Mouse (Mus musculus) embryonic stem cell, embryonic (primary cell): ENCODE measurements around the gene Aknad1.

Source experiments
- CTCF ChIA-PET, 4 experiments: fragments of 300-600 bp in 2 of 4; fragments of 350-600 bp in 2 of 4; sonication (Branson Sonifier 250); formaldehyde crosslinking; loops; one replicate each; lab custom pipeline; 2022; ENCODE audit warnings: inconsistent platforms in 2 of 4; lab: Charles Lee
- POLR2A ChIA-PET, 4 experiments: fragments of 300-600 bp in 2 of 4; fragments of 350-600 bp in 2 of 4; sonication (Branson Sonifier 250); formaldehyde crosslinking; loops; one replicate each; lab custom pipeline; 2022; ENCODE audit warnings: antibody characterized with exemption in 4 of 4, inconsistent platforms in 1 of 4; lab: Charles Lee

The Aknad1 gene

GRCm38 (mm10) chr3:108739045-108739708 is at the start of gene Aknad1:
TSS of gene Aknad1 (plus strand) at chr3:108739658.
- ChIA-PET CTCF (interaction anchor here in 1 of 4 experiments (0.7 kb wide), 1 partner anchor 33 kb away, joined by 3 read pairs; no protein-coding TSS in a partner anchor), POLR2A (interaction anchor here in 1 of 4 experiments (0.8 to 1.0 kb wide), 2 partner anchors 17 to 66 kb away, joined by 3 read pairs; partner anchors contain the start of gene Gpsm2)

DNA sequence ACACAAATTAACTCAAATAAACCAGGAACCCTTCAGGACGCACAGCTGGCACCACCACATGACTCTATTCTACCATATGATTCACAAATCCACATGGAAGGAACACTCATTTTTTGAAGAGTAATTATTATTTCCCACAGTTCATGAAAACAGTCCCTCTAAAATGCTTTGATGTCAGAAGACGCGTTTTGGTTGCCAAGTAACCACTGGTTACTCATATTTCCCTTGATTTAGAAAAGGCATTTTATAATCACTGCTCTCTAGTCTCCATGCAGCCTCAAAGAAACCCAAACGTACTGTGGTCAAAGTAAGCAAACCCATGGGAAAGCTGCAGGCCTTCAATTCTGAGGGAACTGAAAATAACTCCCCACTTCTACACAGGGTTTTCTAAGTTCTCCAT is 49.5 kb upstream of the Aknad1 start:
- ChIA-PET POLR2A (interaction anchor here in 1 of 4 experiments (0.6 kb wide), 1 partner anchor 13 kb away, joined by 3 read pairs; no protein-coding TSS in a partner anchor), CTCF (interaction anchor here in 1 of 4 experiments (0.5 kb wide), 1 partner anchor 358 kb away, joined by 3 read pairs; no protein-coding TSS in a partner anchor)

DNA sequence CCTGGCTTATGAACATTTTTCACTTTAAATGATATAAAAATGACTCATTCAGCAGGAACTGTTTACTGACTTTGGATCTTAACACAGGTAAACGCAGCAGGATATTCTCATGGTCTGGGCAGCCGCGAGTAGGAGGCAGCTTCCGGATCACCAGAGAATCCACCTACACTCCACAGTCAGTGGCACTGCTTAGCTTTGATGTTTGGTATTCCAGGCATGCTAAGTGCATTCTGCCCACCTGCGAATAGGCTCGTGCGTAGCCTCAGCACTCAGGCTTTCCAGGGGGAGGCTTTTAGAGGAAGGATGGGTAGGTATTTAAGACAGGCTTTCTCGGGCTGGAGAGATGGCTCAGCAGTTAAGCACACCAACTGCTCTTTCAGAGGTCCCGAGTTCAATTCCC is 45.1 kb upstream of the Aknad1 start:
- CTCF ChIA-PET: no interaction called here

GRCm38 (mm10) chr3:108698662-108699061 is 40.8 kb upstream of the Aknad1 start:
- CTCF ChIA-PET: interaction anchor here in 1 of 4 experiments (0.6 to 0.7 kb wide), 3 partner anchors 18 to 357 kb away, joined by 3 to 6 read pairs (median 3); no protein-coding TSS in a partner anchor
- POLR2A ChIA-PET: interaction anchor here in 2 of 4 experiments (0.5 to 1.1 kb wide), 4 partner anchors 14 to 179 kb away, joined by 3 to 13 read pairs (median 4); partner anchors contain the start of gene Gpsm2 (in 1 of the 2)

More for the DNA sequence above, 45.1 kb upstream of the Aknad1 start:
- POLR2A ChIA-PET: no interaction called here

- POLR2A ChIA-PET: no interaction called here
- CTCF ChIA-PET: no interaction called here
Measured at GRCm38 (mm10) chr3:108699786-108700185, 39.7 kb upstream of the Aknad1 start.

GRCm38 (mm10) chr3:108701256-108701655 is 38.2 kb upstream of the Aknad1 start:
- ChIA-PET CTCF (interaction anchor here in 3 of 4 experiments (0.6 to 1.5 kb wide), 14 partner anchors 10 to 300 kb away, joined by 3 to 5 read pairs (median 3); partner anchors contain the start of gene Gpsm2 (in 2 of the 3)), POLR2A (interaction anchor here in 2 of 4 experiments (0.7 to 2.3 kb wide), 8 partner anchors 10 to 257 kb away, joined by 3 to 11 read pairs (median 3); partner anchors contain the start of genes Gpsm2 (in 2 of the 2) and Sars (in 1 of the 2))

GRCm38 (mm10) chr3:108702789-108703188 is 36.7 kb upstream of the Aknad1 start:
- CTCF ChIA-PET: no interaction called here
- POLR2A ChIA-PET: interaction anchor here in 3 of 4 experiments (0.7 to 2.3 kb wide), 3 partner anchors 12 to 20 kb away, joined by 3 to 11 read pairs (median 4); partner anchors contain the start of gene Gpsm2 (in 2 of the 3)

GRCm38 (mm10) chr3:108711296-108711695 is 28.2 kb upstream of the Aknad1 start:
- ChIA-PET POLR2A (interaction anchor here in 2 of 4 experiments (1.0 to 1.6 kb wide), 3 partner anchors 10 to 11 kb away, joined by 3 to 6 read pairs (median 3); partner anchors contain the start of gene Gpsm2 (in 2 of the 2)), CTCF (interaction anchor here in 2 of 4 experiments (0.6 to 1.1 kb wide), 2 partner anchors 10 to 171 kb away, joined by 3 to 9 read pairs; no protein-coding TSS in a partner anchor)

GRCm38 (mm10) chr3:108713065-108713675 is 26.3 kb upstream of the Aknad1 start:
- ChIA-PET CTCF (no interaction called here), POLR2A (interaction anchor here in 1 of 4 experiments (0.6 to 1.4 kb wide), 3 partner anchors 12 to 121 kb away, joined by 3 to 4 read pairs (median 3); no protein-coding TSS in a partner anchor)

- CTCF ChIA-PET: no interaction called here
- POLR2A ChIA-PET: interaction anchor here in 1 of 4 experiments (0.7 kb wide), 1 partner anchor 55 kb away, joined by 3 read pairs; no protein-coding TSS in a partner anchor
Measured at GRCm38 (mm10) chr3:108714837-108715236, 24.6 kb upstream of the Aknad1 start.

- ChIA-PET POLR2A (interaction anchor here in 1 of 4 experiments (1.5 kb wide), 1 partner anchor 11 kb away, joined by 3 read pairs; no protein-coding TSS in a partner anchor), CTCF (no interaction called here)
Measured at GRCm38 (mm10) chr3:108717896-108718502, 21.5 kb upstream of the Aknad1 start.

- POLR2A ChIA-PET: interaction anchor here in 1 of 4 experiments (0.7 kb wide), 1 partner anchor 64 kb away, joined by 3 read pairs; no protein-coding TSS in a partner anchor
- CTCF ChIA-PET: interaction anchor here in 1 of 4 experiments (0.7 kb wide), 1 partner anchor 288 kb away, joined by 4 read pairs; no protein-coding TSS in a partner anchor
Measured at GRCm38 (mm10) chr3:108719357-108719756, 20.1 kb upstream of the Aknad1 start.

GRCm38 (mm10) chr3:108719761-108720160 is 19.7 kb upstream of the Aknad1 start:
- ChIA-PET CTCF (interaction anchor here in 1 of 4 experiments (0.5 to 0.7 kb wide), 2 partner anchors 19 to 288 kb away, joined by 3 to 4 read pairs; no protein-coding TSS in a partner anchor), POLR2A (interaction anchor here in 2 of 4 experiments (0.7 to 3.4 kb wide), 2 partner anchors 18 to 64 kb away, joined by 3 to 10 read pairs; no protein-coding TSS in a partner anchor)

DNA sequence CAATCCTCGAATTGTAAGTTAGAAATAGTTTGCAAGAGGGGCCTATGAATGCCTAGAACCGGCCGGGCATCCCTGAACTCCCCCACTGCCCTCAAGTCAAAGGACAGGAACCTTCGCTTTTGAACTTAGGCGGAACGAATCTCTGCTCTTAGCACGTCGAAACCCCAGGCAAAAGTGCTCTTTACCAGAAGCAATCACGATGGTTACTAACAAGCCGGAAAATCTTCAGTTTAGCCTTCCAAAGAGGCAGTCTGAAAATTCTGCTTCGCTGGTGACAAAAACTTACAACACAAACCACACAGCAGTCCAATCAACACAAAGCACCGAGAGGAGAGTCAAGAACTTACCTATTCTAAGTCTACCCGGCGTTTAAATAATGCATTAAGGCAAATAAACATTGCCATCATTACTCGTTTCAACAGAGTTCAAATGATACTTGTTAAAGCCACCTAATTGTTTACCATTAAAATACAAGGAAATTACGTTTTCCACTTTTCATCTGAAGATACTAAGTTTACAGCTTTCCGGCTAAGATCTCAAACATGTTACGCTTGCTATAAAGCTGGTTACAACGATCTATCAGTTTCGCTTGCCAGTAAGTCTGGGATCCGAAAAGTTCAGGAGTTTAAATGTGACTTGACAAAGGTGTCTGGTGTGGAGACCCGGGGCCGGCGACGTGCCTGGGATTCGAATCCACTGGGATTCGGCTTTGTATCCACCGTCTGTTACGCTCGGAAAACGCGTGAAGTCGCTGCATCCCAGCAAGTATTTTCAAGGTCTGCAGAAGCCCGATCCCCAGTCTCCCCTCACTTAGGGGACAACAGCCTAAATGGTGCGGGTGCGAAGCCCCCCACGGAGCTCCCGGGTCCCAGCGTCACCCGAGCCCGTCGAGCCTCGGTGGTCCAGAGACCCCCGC is 18.1 kb upstream of the Aknad1 start:
- ChIA-PET CTCF (interaction anchor here in 3 of 4 experiments (0.7 to 1.7 kb wide), 5 partner anchors 20 to 184 kb away, joined by 3 to 6 read pairs (median 3); no protein-coding TSS in a partner anchor), POLR2A (interaction anchor here in 3 of 4 experiments (0.6 to 3.4 kb wide), 52 partner anchors 9 to 576 kb away, joined by 3 to 20 read pairs (median 4); partner anchors contain the start of genes Stxbp3 (in 2 of the 3), Wdr47 (in 2 of the 3), Aknad1 (in 1 of the 3) and Atxn7l2 (in 1 of the 3))

DNA sequence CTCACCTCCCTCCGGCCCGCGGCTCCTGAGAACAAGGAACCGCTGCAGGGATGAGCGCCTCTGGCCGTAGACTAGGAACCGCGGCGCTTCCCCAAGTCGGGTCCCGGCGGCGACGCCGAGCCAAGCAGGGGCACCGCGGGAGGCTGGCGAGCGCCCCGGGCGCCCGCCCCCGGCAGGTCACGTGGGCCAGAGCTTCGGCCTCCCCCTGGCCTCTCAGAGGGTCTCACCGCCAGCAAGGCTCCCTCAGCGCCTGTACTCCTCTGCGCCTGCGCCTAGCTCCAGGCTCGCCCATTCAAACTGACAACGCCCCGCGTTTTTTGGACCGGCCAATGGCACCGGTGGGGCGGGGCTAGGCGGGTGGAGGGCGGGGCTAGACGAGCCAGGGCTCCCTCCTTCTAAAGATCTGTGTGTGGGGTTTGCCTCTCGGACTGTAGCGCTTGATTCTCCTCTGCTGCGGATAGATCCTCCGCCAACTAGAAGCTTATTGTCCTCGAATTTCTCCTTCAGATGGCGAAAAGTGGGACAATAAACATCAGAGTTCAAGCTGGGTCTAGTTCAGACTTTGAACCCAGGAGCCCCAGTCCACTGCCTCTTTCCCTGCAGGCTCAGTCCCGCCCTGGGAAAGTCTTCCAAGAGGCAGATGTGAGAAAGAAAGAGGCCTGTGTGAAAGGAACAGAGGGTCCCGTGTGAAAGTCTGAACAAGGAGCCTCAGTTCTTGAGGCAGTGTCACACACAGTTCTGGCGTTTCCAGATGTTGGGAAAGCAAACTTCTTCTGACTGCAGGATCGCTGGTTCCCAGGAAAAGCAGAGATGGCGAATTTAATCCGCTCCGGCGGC is 17.2 kb upstream of the Aknad1 start, which contains the start of gene Gpsm2:
Gene Gpsm2 (minus strand): TSS at position 274 of the 837 bp plus-strand sequence.
- ChIA-PET CTCF (interaction anchor here in 3 of 4 experiments (0.7 to 1.7 kb wide), 5 partner anchors 21 to 185 kb away, joined by 3 to 6 read pairs (median 3); no protein-coding TSS in a partner anchor), POLR2A (interaction anchor here in 3 of 4 experiments (0.5 to 3.4 kb wide), 62 partner anchors 8 to 1072 kb away, joined by 3 to 20 read pairs (median 4); partner anchors contain the start of genes Sars (in 2 of the 3), Stxbp3 (in 2 of the 3), Wdr47 (in 2 of the 3) and Aknad1 (in 1 of the 3))
